Mouse (Mus musculus) cerebellum, adult 9-10 months (tissue): Measurements from ENCODE around the gene Stk33.

ENCODE experiments used
- DNase-seq: peaks from one replicate; pipeline ENCODE4 v3.0.0; 2022

Stk33 gene

DNA sequence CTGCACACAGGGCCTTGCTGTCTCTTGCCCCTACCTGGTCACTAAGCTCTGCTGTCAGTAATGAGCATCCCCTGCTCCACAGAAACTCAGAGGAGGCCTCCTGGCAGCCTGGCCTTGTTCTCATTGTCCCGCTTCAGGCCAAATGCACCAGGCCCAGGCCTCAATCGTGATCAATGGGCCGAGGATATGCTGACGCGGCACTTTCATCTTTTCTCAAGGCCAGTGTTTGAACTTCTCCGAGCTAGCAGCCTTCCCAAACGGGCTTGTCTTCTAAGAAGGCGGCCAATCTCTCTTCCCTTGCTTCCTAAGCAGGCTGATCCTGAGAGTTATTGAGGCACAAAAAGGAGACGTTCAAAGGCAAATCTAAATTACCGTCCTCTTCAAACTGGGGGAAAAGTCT lies 200.2 kb downstream of the Stk33 start:
- DNase-seq: no peak

DNA sequence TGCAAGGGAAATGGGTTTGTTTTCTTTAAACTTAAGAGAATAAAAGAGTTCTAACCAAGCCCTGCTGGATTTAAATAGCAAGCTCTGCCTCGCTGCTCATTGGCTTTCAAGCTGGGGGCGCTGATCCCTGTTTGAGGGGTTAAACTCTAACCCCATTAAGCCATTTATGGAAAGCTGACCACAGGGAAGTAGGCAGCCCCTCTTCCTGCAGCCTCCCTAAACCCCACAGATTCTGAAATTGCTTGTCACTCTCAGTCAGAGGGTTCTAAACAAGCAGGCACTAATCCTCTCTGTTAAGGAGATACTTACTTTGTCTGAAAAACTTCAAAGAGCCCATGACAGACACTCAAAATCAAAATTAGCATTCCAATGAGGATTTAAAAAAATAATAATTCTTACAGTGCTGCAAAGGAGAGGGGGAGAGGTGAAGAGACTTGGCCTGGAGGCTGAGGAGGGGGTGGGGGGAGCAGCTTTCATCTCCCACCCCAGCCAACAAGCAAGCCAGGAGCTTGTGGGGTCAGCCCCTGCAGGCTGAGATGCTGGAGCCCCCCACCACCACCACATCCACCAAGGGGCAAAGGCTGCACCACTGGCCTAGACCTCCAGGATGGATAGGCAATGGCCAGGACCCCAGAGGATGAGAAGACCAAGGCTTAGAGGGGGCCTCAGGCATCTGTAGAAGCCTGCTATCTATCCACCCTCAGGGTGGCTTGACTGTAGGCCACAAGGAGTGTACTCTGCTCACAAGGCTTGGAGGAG lies 203.8 kb downstream of the Stk33 start:
- DNase-seq: no peak

DNA sequence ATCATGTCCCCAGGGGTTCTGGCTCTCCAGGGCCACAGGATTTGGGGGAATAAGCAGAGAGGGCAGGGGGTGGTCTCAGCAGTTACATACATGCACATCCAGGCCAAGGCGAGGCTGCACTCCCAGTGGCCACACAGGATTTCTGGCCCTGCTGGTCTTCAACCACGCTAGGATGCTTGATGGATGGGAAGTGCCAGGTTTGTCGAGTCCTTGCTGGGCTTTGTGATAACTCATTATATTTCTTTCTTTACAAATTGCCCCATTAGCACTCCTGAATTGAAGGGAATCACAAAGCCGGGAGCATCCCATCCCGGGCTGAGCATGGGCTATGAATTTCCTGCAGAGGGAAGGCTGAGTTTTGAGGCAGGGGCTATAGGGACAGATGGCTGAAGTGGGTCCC lies 204.4 kb downstream of the Stk33 start:
- no peak for DNase-seq

DNA sequence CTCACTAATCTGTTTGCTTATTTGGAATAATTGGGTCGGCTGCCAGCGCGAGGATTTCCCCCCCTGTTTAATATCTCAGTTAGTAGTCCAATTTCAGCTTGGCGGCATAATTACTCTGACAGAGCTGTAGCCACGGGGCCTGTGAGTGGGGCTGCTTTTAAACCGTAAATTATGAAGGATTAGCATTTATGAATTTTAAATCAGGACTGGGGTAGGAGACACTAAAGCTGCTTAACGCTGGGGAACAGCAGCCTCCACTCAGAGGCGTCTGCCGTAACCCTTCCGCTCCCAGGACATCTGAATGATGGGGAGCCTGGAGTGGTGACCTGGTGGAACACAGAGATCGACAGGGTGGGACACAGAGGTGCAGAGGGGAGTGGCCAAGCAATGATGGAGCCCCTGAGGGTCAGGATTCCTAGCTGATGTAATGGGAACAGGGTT lies 207.0 kb downstream of the Stk33 start:
- DNase-seq: no peak

DNA sequence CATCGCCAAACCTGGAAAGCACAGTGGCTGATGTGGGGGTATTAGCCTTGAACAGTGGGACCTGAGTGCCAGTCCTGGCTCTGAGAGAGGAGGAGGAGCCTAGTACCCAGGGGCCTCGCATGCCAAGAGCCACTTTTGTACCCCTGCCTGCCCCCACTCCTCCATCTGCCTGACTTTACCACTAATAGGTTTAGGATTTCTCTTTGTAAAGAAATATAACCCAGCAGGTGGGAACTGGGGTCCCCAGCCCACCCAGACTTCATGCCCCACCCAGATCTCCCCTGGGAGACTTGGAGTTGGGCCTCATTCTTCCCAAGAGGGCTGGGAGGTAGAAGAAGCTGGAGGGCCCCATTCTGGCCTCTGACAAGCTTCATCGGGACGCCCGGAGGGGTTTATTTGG lies 207.6 kb downstream of the Stk33 start:
- no peak for DNase-seq

DNA sequence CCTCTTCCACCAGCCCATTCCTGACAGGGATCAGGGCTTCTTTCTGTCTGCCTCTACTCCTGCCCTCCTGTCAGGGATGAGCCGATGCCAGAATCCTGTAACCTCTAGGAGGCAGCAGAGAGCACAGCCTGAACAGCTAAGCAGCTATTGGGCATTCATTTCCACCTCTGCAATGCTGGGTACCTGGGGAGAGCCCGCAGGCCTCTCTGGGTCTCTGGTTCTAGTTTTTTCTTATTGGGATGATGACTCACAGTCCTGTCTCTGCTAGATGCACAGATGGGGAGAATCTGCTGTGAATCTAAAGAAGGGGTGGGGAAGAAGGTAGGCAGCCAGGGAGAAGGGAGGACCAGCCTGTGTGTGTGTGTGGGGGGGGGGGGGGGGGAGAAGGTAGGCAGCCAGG lies 208.1 kb downstream of the Stk33 start:
- DNase-seq: peak; percentile 77
